ENCODE assay signal across 9 mouse cellular contexts in genomic region chr11:117231551-117231950, GRCm38 (mm10). TPM values are rescaled to one million over a fixed set of nuclear protein-coding genes. Genes with fewer than 3 reads are reported as not detected.
DNase-seq lines count a peak whose midpoint lies in the region; ATAC-seq lines count a peak whose summit lies in the region.
"Had no signal": no experiment of that assay in that cellular context is flagged by ENCODE, and none has a peak within 500 bp of the region (broad histone marks: within the 10 kb centered on the region; RNA-seq: fewer than 3 reads in every experiment).

No protein-coding gene starts in this region.

- peak; percentile 88 for DNase-seq in MN1 (ENCODE audit: low spot score)
- DNase-seq in embryonic facial prominence, embryonic 11.5 days (ENCODE audit: low spot score), result no peak
- peak; percentile 65 to 72 for DNase-seq in heart, postnatal 14 days
- DNase-seq in left cerebral cortex, postnatal 14 days (ENCODE audit: low spot score in 2 of 2), result no peak
- no peak for DNase-seq in spleen, adult 12 weeks (ENCODE audit: low spot score)
- DNase-seq in right cerebral cortex, postnatal 10 days (ENCODE audit: low spot score in 2 of 2), result no peak
- DNase-seq: liver, embryonic 13.5 days had no signal

- H3K9ac ChIP-seq in embryonic facial prominence, embryonic 11.5 days (replicated peaks; ENCODE audit: low read length), result no peak overlapping the region; the same call in 1 of the 2 replicates
- peak overlapping the region; percentile 53; the same call in 1 of the 2 replicates for H3K9ac ChIP-seq in limb, embryonic 12.5 days (replicated peaks)
- no peak overlapping the region for H3K9ac ChIP-seq in midbrain, embryonic 13.5 days (replicated peaks)
- H3K9ac ChIP-seq: liver, embryonic 13.5 days had no signal

- H3K9me3 ChIP-seq in embryonic facial prominence, embryonic 11.5 days (replicated peaks; ENCODE audit: control insufficient read depth, low read length), result no peaks in the 10 kb centered on the region
- H3K9me3 ChIP-seq in limb, embryonic 12.5 days, result no peaks in the 10 kb centered on the region
- no peaks in the 10 kb centered on the region for H3K9me3 ChIP-seq in midbrain, embryonic 13.5 days
- H3K9me3 ChIP-seq: liver, embryonic 13.5 days had no signal

- peak overlapping the region; percentile 57 for H3K4me2 ChIP-seq in embryonic facial prominence, embryonic 11.5 days (ENCODE audit: low read depth, low read length)
- H3K4me2 ChIP-seq in limb, embryonic 12.5 days, result peak overlapping the region; percentile 67
- H3K4me2 ChIP-seq in midbrain, embryonic 13.5 days (replicated peaks), result no peak overlapping the region

- no peak overlapping the region for H3K4me3 ChIP-seq in embryonic facial prominence, embryonic 11.5 days (ENCODE audit: low read depth, low read length)
- peak overlapping the region; percentile 37; the same call in 1 of the 2 replicates for H3K4me3 ChIP-seq in limb, embryonic 12.5 days (replicated peaks)
- no peak overlapping the region for H3K4me3 ChIP-seq in midbrain, embryonic 13.5 days (replicated peaks)
- H3K4me3 ChIP-seq: liver, embryonic 13.5 days had no signal

- H3K27ac ChIP-seq in embryonic facial prominence, embryonic 11.5 days (replicated peaks; ENCODE audit: low read depth, low read length), result peak overlapping the region; percentile 52; the same call in 1 of the 2 replicates
- H3K27ac ChIP-seq in limb, embryonic 12.5 days, result peak overlapping the region; percentile 78; the same call in 1 of the 2 replicates
- H3K27ac ChIP-seq in midbrain, embryonic 13.5 days, result no peak overlapping the region
- H3K27ac ChIP-seq: liver, embryonic 13.5 days had no signal

- WGBS in embryonic facial prominence, embryonic 11.5 days, result 53% methylated on average over 11 of the region's 11 CpGs
- 50% methylated on average over 11 of the region's 11 CpGs for WGBS in limb, embryonic 12.5 days
- WGBS in midbrain, embryonic 13.5 days, result 68% methylated on average over 11 of the region's 11 CpGs

- peaks cover 19% of the 10 kb centered on the region for H3K4me1 ChIP-seq in embryonic facial prominence, embryonic 11.5 days (ENCODE audit: control insufficient read depth, insufficient read depth, low read length)
- peaks cover 53% of the 10 kb centered on the region for H3K4me1 ChIP-seq in limb, embryonic 12.5 days (replicated peaks)
- peaks cover 27% of the 10 kb centered on the region for H3K4me1 ChIP-seq in midbrain, embryonic 13.5 days (replicated peaks)

- no peak for ATAC-seq in embryonic facial prominence, embryonic 11.5 days (replicated peaks; ENCODE audit: insufficient number of reproducible peaks, low FRiP score, low TSS enrichment, low read depth)
- ATAC-seq in limb, embryonic 12.5 days (ENCODE audit: insufficient number of reproducible peaks, insufficient read depth, low FRiP score, low TSS enrichment, low read depth), result no peak
- no peak for ATAC-seq in midbrain, embryonic 13.5 days

- intact Hi-C loops in heart, postnatal 14 days (cut with DNase I), result no loop called here
- intact Hi-C loops in left cerebral cortex, postnatal 14 days (cut with DNase I), result no loop called here

- no peaks in the 10 kb centered on the region for H3K36me3 ChIP-seq in embryonic facial prominence, embryonic 11.5 days (replicated peaks; ENCODE audit: control insufficient read depth, insufficient read depth, low read depth, low read length)
- H3K36me3 ChIP-seq in limb, embryonic 12.5 days, result no peaks in the 10 kb centered on the region
- no peaks in the 10 kb centered on the region for H3K36me3 ChIP-seq in midbrain, embryonic 13.5 days
- H3K36me3 ChIP-seq: liver, embryonic 13.5 days had no signal

- no peaks in the 10 kb centered on the region for H3K27me3 ChIP-seq in embryonic facial prominence, embryonic 11.5 days (ENCODE audit: control insufficient read depth, insufficient read depth, low read length)
- no peaks in the 10 kb centered on the region for H3K27me3 ChIP-seq in limb, embryonic 12.5 days
- H3K27me3 ChIP-seq in midbrain, embryonic 13.5 days, result peaks cover 2% of the 10 kb centered on the region; the same call in 1 of the 2 replicates

RNA-seq across cellular contexts. Expression of gene Sept9, which starts 32.1 kb away (rescaled TPM):
- polyA plus RNA-seq in embryonic facial prominence, embryonic 11.5 days (2014; fragmentation: Nextera tagmentation; extraction: Ambion mirVana), result 182 TPM in 2 replicates
- 10 to 100 TPM; 44.6 to 45.7 TPM for total RNA-seq in heart, postnatal 14 days (2021)
- polyA plus RNA-seq in limb, embryonic 12.5 days (2016; fragmentation: Nextera tagmentation; extraction: Ambion mirVana), result 230 and 234 TPM in 2 replicates
- 10 to 100 TPM; 62.1 to 70.5 TPM for total RNA-seq in left cerebral cortex, postnatal 14 days (2021)
- polyA plus RNA-seq in midbrain, embryonic 13.5 days (2015; fragmentation: Nextera tagmentation; extraction: Ambion mirVana), result 121 and 125 TPM in 2 replicates

Comparison
In these comparisons a context has a peak if more than half of its experiments do, and no peak if none do; other contexts are left out.
1. DNase-seq: peak in MN1 (single experiment) and heart, postnatal 14 days (2 of 2); none in embryonic facial prominence, embryonic 11.5 days (single experiment), left cerebral cortex, postnatal 14 days (0 of 2), spleen, adult 12 weeks (single experiment) and right cerebral cortex, postnatal 10 days (0 of 2).